Mouse (Mus musculus) spleen, adult 2 months (tissue): ENCODE data around the gene Sema4d.

Experiments
- CTCF ChIP-seq: fragments of 200-500 bp; IDR thresholded peaks from 2 replicates; pipeline ENCODE4 v1.5.1; 2011; ENCODE audit warnings: mild to moderate bottlenecking, inconsistent platforms; ENCODE audit not compliant: insufficient read depth, insufficient read length, insufficient replicate concordance; ENCODE audit errors: extremely low read depth
- POLR2A ChIP-seq: fragments of 200-500 bp; IDR thresholded peaks from 2 replicates; pipeline ENCODE4 v1.6.1; 2011; ENCODE audit warnings: low read depth, low read length, inconsistent platforms

DNA sequence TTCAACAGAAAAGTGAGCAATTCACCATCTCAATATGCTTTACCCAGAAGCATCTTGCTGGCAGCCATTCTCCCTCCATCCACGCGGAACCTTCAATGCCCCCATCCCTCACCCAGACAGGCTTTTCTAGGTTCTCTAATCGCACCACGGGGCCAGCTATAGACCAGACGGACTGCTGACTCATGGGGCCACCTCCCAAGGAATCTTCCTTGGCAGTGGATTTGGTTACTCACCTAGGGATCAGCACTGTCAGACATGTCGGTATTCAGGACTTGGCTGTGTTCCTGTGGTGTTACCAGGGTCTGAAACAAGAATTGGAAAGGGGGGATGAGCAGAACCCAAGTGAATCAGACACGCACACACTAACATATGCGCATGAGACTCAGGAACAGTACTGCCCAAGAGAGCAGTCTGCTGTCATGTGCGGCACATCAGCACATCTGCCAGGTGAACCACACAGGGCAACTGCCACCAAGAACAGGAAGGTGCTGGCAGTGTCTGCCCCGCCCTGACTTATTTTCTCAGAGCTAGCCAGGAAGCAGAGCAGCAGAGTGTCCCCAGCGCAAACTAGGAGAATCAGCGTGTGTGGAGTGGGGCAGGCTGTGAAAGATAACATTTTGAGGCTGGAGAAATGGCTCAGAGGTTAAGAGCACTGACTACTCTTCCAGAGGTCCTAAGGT is 30.4 kb downstream of the Sema4d start:
- TF ChIP-seq CTCF (no peak), POLR2A (no peak; the same call in 1 of the 2 replicates)
